Mouse (Mus musculus) kidney, adult 11 months (tissue): ENCODE measurements at regions not wholly inside any gene's neighbourhood (a gene's known extent, or its start where the extent isn't known, plus 50 kb on each side); places are given as distances from the start of the nearest gene placed in this dataset.

Experiments
- DNase-seq: peaks from one replicate; pipeline ENCODE4 v3.0.0; 2022

- no peak for DNase-seq
Observed at GRCm38 (mm10) chr13:44530867-44531564, 198.3 kb upstream of the Jarid2 start.

- no peak for DNase-seq
Observed at GRCm38 (mm10) chr13:44532631-44533180, 196.6 kb upstream of the Jarid2 start.

DNA sequence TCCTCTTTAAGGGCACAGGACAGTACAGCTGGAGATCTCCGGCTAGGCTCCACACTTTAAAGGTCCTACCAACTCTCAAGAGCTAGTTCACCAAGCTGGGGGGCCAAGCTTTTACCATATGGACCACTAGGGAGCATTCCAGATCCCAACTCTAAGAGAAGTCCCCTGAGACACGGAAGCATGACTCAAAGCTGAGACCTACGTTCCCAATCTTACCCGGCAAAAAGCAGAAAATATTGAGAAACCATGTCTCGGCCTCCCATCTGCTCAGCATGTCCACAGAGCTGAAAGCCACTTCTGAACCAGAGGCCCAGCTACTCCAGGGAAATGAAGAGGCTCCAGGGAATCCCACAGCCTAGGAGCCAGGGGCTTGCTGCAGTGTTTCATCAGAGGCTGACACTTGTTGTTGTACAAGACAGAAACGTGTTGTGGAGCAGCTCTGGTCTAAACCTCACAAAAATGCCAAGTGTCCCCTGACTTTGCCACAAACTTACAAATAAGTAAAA is 194.6 kb upstream of the Jarid2 start:
- DNase-seq: no peak

DNA sequence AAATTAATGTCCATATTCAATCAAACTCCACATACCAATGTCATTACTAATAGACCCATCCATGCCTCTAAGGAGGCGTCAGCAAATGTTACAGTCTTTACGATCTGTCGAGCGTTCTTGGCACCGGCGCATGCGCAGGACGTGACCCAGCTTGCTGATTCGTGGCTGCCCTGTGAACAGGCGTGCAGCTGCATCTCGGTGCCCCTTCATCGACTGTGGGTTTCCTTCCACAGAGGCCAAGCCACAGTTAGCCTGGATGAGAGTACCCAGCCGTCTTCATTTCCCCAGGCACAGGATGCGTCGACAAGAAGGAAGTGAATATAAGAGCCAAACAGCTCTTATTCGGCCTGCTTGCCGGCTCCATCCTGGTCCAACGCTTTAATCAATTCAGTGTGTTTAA is 193.8 kb upstream of the Jarid2 start:
- no peak for DNase-seq

GRCm38 (mm10) chr13:44538238-44538637 is 191.0 kb upstream of the Jarid2 start:
- DNase-seq: no peak

- DNase-seq: no peak
Observed at GRCm38 (mm10) chr13:44540401-44540800, 188.9 kb upstream of the Jarid2 start.

GRCm38 (mm10) chr13:44541243-44541653 is 188.0 kb upstream of the Jarid2 start:
- DNase-seq: peak; percentile 22

DNA sequence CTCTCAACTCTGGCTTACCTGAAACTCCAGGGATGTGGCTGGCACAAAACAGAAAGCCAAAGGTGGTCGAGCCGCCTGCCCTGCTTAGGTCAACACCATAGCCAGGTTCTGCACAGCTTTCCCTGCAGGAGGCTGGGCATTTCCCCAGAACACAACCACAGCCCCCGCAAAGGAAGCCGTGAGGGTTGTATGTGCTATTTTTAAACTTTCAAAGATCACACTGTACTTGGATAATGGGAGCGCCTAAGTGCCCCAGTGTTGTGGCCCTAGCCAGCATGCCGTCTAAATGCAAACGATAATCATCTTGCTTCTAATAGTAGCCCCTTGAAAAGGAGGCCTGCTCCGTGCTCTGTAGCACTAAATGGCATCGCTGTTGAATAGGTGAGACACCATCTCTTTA is 184.5 kb upstream of the Jarid2 start:
- no peak for DNase-seq

- DNase-seq: no peak
Observed at GRCm38 (mm10) chr13:44546289-44546688, 183.0 kb upstream of the Jarid2 start.

GRCm38 (mm10) chr13:44548880-44549279 is 180.4 kb upstream of the Jarid2 start:
- DNase-seq: no peak

- no peak for DNase-seq
Observed at GRCm38 (mm10) chr13:44553363-44553762, 175.9 kb upstream of the Jarid2 start.

DNA sequence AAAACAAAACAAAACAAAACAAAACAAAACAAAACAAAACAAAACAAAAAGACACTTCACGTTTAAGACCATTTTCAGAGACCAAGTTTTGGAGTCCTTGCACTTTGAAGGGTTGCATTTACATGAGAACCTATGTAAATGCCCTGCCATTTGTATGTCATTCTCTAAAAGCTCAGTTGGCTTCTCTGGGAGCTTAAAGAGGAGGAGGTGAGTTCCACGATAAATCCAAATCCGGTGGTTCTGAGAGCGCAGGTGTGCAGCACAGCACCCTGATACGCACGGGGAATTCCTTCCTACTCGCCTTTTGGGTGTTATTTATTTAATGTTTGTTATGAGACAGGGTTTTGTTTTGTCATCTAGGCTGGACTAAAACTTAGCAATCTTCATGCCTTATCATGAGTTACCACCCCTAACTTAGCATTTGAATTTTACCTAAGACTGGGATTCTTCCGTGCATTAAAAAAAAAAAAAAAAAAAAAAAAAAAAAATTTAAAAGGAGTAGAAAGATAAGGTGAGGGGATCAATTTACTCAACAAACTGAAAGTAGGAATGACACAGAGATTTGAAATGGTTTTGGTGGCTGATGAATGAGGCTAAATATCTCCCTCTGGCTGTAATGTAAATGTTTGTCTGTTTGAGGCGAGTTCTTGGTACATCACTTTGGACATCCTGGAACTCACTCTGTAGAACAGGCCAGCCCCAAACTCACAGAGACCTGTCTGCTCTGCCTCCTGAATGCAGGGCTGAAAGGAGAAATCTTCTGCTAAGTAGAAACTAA is 174.4 kb upstream of the Jarid2 start:
- DNase-seq: no peak

- no peak for DNase-seq
Observed at GRCm38 (mm10) chr13:44555979-44556378, 173.3 kb upstream of the Jarid2 start.

GRCm38 (mm10) chr13:44558051-44558450 is 171.2 kb upstream of the Jarid2 start:
- no peak for DNase-seq

DNA sequence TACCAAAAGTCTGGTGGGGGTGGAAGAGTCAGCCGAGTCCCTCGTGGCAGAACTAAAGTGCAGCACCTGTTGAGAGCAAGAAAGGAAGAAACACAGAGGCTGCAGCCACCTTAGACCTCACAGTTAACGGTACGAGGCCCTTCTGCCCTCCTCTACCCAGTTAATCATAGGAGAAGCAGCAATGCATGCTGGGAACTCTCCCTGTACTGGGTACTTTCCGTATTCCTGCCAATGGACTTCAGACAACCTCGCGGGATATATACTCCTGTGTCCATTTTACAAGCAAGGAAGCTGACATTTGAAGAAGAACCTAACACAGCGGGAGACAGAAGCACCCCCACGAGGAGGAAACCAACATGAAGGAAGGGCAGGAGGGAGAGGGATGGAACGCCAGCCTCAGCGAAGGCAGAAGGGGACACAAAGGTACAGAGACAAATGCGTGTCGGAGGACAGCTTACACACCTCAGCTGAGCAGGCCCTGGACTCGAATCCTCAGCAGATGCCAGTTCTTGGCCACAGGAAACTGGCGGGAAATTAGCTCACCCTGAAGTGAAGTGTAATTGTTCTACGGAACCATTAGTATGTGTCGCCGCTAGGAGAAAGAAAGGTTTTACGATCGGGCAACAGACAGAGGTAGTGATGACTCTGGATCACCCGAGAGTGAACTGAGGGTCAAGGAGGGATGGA is 170.6 kb upstream of the Jarid2 start:
- no peak for DNase-seq

GRCm38 (mm10) chr13:44559178-44559565 is 170.1 kb upstream of the Jarid2 start:
- no peak for DNase-seq

DNA sequence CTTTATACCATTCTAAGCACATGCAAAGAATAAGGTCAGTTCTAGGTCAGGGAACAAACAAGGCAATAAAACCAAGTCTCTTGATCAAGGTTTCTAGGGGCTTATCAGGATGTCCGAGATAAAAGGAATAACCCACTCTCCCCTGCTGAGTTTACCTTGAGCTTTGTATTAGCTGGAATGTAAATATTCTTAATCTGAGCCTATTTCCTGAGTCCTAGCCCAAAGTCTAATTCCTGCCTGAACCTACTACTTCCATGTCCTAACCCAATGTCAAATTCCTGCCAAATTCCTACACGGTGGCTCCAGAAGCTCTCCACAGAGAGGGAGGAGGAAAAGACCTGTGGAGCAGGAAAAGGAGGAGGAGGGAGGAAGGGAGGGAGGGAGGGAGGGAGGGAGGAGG is 169.6 kb upstream of the Jarid2 start:
- DNase-seq: no peak

- DNase-seq: no peak
Observed at GRCm38 (mm10) chr13:44564705-44565104, 164.6 kb upstream of the Jarid2 start.

GRCm38 (mm10) chr13:44567696-44568095 is 161.6 kb upstream of the Jarid2 start:
- DNase-seq: no peak

GRCm38 (mm10) chr13:44569241-44569778 is 160.0 kb upstream of the Jarid2 start:
- DNase-seq: peak; percentile 36

DNA sequence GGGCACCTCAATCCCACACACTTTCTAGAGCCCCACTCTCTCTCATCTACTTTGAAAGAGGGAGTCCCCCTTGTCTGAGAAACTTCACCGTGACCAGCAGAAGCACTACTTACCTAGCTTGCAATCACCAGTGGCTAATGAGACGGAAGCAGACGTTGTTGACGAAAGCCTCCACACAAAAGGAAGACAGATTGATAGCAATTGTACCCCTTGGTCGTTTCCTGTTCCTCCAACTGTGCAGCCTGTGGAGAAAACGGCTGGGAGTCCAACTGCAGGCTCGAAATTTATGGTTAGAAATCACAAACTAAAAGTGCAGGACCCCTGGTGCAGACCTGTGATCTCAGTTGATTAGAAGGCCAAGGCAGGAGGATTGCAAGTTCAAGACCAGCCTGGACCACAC is 155.8 kb upstream of the Jarid2 start:
- no peak for DNase-seq

- no peak for DNase-seq
Observed at GRCm38 (mm10) chr13:44579215-44579614, 150.1 kb upstream of the Jarid2 start.

- no peak for DNase-seq
Observed at GRCm38 (mm10) chr13:44580156-44580736, 149.0 kb upstream of the Jarid2 start.
